Mouse (Mus musculus) CH12.LX (cell line): Measurements from ENCODE around the gene Pla2g4a. TPM values are rescaled to one million over a fixed set of nuclear protein-coding genes. Genes with fewer than 3 reads are reported as not detected.

ENCODE experiments used
- DNase-seq: peaks from one replicate; pipeline ENCODE4 v3.0.0-alpha.2; 2013; ENCODE audit errors: extremely low read depth
- H3K27ac ChIP-seq: 2 replicates; pipeline ENCODE4 v1.5.1; 2012; ENCODE audit warnings: low read depth, mild to moderate bottlenecking, control low read depth, moderate library complexity; ENCODE audit not compliant: insufficient read depth
- H3K27me3 ChIP-seq: replicated peaks from 2 replicates; pipeline ENCODE3; 2012; ENCODE audit warnings: inconsistent platforms
- H3K36me3 ChIP-seq, 2 experiments: replicated peaks in 1 of 2; 2 replicates each; pipeline versions ENCODE3 to v1.6.1; 2012; ENCODE audit warnings: inconsistent platforms in 1 of 2, low read length in 1 of 2, mild to moderate bottlenecking in 1 of 2, mixed read lengths in 1 of 2, moderate library complexity in 1 of 2; ENCODE audit not compliant: control insufficient read depth in 1 of 2, insufficient read depth in 1 of 2
- H3K4me1 ChIP-seq, 2 experiments: 2 replicates each; pipeline ENCODE4 v1.6.1; 2012; ENCODE audit warnings: inconsistent platforms in 1 of 2, moderate library complexity in 1 of 2; ENCODE audit not compliant: insufficient read depth in 2 of 2, control insufficient read depth in 1 of 2
- H3K4me2 ChIP-seq: 2 replicates; pipeline ENCODE4 v1.6.1; 2012; ENCODE audit warnings: low read depth, mild to moderate bottlenecking, control low read depth; ENCODE audit not compliant: poor library complexity, insufficient read depth, severe bottlenecking
- H3K4me3 ChIP-seq, 3 experiments: fragments of 150-350 bp in 1 of 3; sonication (generic) in 1 of 3; replicated peaks in 1 of 3; 2 replicates each; pipeline versions ENCODE3 to v1.5.1; 2011 to 2012; ENCODE audit warnings: low read depth in 2 of 3, low read length in 2 of 3, mild to moderate bottlenecking in 2 of 3, moderate library complexity in 2 of 3, control low read depth in 1 of 3, improper control_type of control experiment in 1 of 3, inconsistent platforms in 1 of 3, mixed read lengths in 1 of 3; ENCODE audit not compliant: poor library complexity in 1 of 3
- H3K79me2 ChIP-seq: replicated peaks from 2 replicates; pipeline ENCODE4 v1.6.1; 2012; ENCODE audit warnings: mild to moderate bottlenecking, moderate library complexity; ENCODE audit not compliant: control insufficient read depth, poor library complexity, insufficient read depth, severe bottlenecking; ENCODE audit errors: extremely low read depth
- H3K9ac ChIP-seq: 2 replicates; pipeline ENCODE4 v1.6.1; 2012; ENCODE audit warnings: low read depth, mild to moderate bottlenecking, control low read depth, moderate library complexity; ENCODE audit not compliant: insufficient read depth
- H3K9me3 ChIP-seq: replicated peaks from 2 replicates; pipeline ENCODE3; 2012; ENCODE audit warnings: low read length, inconsistent platforms, mixed read lengths
- CTCF ChIP-seq, 2 experiments: IDR thresholded peaks in 1 of 2; conservative IDR thresholded peaks in 1 of 2; 2 replicates each; pipeline ENCODE4 v1.5.1; 2011 to 2012; ENCODE audit warnings: low read depth in 2 of 2, low read length in 2 of 2, improper control_type of control experiment in 1 of 2, inconsistent platforms in 1 of 2, mild to moderate bottlenecking in 1 of 2, moderate library complexity in 1 of 2
- ETS1 ChIP-seq: conservative IDR thresholded peaks from 2 replicates; pipeline ENCODE4 v1.6.1; 2012; ENCODE audit warnings: low read depth, mild to moderate bottlenecking, inconsistent platforms, low read length, improper control_type of control experiment, moderate library complexity
- HCFC1 ChIP-seq: IDR thresholded peaks from 2 replicates; pipeline ENCODE4 v1.6.1; 2012; ENCODE audit warnings: low read depth, mild to moderate bottlenecking, inconsistent platforms, low read length, improper control_type of control experiment
- JUND ChIP-seq: conservative IDR thresholded peaks from 2 replicates; pipeline ENCODE4 v1.6.1; 2011; ENCODE audit warnings: low read depth, low read length, improper control_type of control experiment
- KAT2A ChIP-seq: IDR thresholded peaks from 2 replicates; pipeline ENCODE4 v1.6.1; 2012; ENCODE audit warnings: low read length, improper control_type of control experiment, inconsistent platforms; ENCODE audit not compliant: insufficient replicate concordance
- MAFK ChIP-seq: IDR thresholded peaks from 2 replicates; pipeline ENCODE4 v1.6.1; 2011; ENCODE audit warnings: low read length, improper control_type of control experiment; ENCODE audit not compliant: insufficient replicate concordance
- MEF2A ChIP-seq: IDR thresholded peaks from 2 replicates; pipeline ENCODE4 v1.6.1; 2014; ENCODE audit warnings: low read depth, mild to moderate bottlenecking, inconsistent platforms, low read length, improper control_type of control experiment, borderline replicate concordance
- NRF1 ChIP-seq: IDR thresholded peaks from 2 replicates; pipeline ENCODE4 v1.6.1; 2014; ENCODE audit warnings: low read depth, mild to moderate bottlenecking, inconsistent platforms, low read length, improper control_type of control experiment, moderate library complexity
- POLR2A ChIP-seq: IDR thresholded peaks from 2 replicates; pipeline ENCODE4 v1.6.1; 2011; ENCODE audit warnings: low read depth, mild to moderate bottlenecking, improper control_type of control experiment, low read length
- RCOR1 ChIP-seq: conservative IDR thresholded peaks from 2 replicates; pipeline ENCODE4 v1.6.1; 2012; ENCODE audit warnings: low read depth, mild to moderate bottlenecking, inconsistent platforms, low read length, improper control_type of control experiment
- SIN3A ChIP-seq: IDR thresholded peaks from 2 replicates; pipeline ENCODE4 v1.6.1; 2012; ENCODE audit warnings: low read length, improper control_type of control experiment, inconsistent platforms
- TBP ChIP-seq: conservative IDR thresholded peaks from 2 replicates; pipeline ENCODE4 v1.6.1; 2011; ENCODE audit warnings: low read depth, low read length, improper control_type of control experiment
- TCF12 ChIP-seq: IDR thresholded peaks from 2 replicates; pipeline ENCODE4 v1.6.1; 2014; ENCODE audit warnings: low read depth, mild to moderate bottlenecking, inconsistent platforms, low read length, improper control_type of control experiment
- UBTF ChIP-seq: IDR thresholded peaks from 2 replicates; pipeline ENCODE4 v1.6.1; 2012; ENCODE audit warnings: low read depth, mild to moderate bottlenecking, inconsistent platforms, low read length, improper control_type of control experiment, moderate library complexity
- USF1 ChIP-seq: IDR thresholded peaks from 2 replicates; pipeline ENCODE4 v1.6.1; 2014; ENCODE audit warnings: low read depth, mild to moderate bottlenecking, inconsistent platforms, low read length, improper control_type of control experiment
- ZC3H11A ChIP-seq: IDR thresholded peaks from 2 replicates; pipeline ENCODE4 v1.6.1; 2012; ENCODE audit warnings: low read depth, mild to moderate bottlenecking, inconsistent platforms, low read length, improper control_type of control experiment
- ZKSCAN1 ChIP-seq: IDR thresholded peaks from 2 replicates; pipeline ENCODE4 v1.6.1; 2012; ENCODE audit warnings: low read depth, inconsistent platforms, low read length, improper control_type of control experiment, borderline replicate concordance
- dilution Hi-C: fragments of 300-500 bp; cut with MboI; formaldehyde crosslinking; loops from 2 replicates; pipeline ENCODE4 v1.14.3; 2020; ENCODE audit warnings: low sequenced_read_pairs; ENCODE audit not compliant: extremely low pct_unique_long_range_greater_than_20kb, extremely low pct_ligation_motif_present
- in situ Hi-C: fragments of 300-500 bp; cut with MboI; formaldehyde crosslinking; loops from 3 replicates; pipeline ENCODE4 v1.14.3; 2019; ENCODE audit warnings: low sequenced_read_pairs, low pct_ligation_motif_present, low pct_unique_long_range_greater_than_20kb, mixed read lengths
- polyA plus RNA-seq: library from polyadenylated mRNA; unstranded; fragments of >175 nt; gene quantifications from 2 replicates; pipeline ENCODE4 v1.2.1, GENCODE M21; 2012; ENCODE audit warnings: low read depth; ENCODE audit not compliant: insufficient read length
- total RNA-seq, 2 experiments: library from RNA; depleted of rRNA; stranded (reverse); fragments of 300-350 nt in 1 of 2; fragments of >200 nt in 1 of 2; gene quantifications; 2 replicates each; pipeline ENCODE4 v1.2.3; 2012 to 2014

Pla2g4a gene
- total and polyA plus RNA-seq, 3 experiments: 3.2 to 15.6 (median 3.5) TPM

GRCm38 (mm10) chr1:150009134-150009533 is 48.0 kb upstream of the Pla2g4a start:
- Histone ChIP-seq H3K4me1 (peaks cover 0 to 2% of the 10 kb centered on the region in 2 experiments; a peak in 1 of 4 replicates), H3K4me2 (no peak overlapping the region), H3K27ac (no peak overlapping the region), H3K9ac (no peak overlapping the region), H3K36me3 (no peaks in the 10 kb centered on the region), H3K9me3 (no peaks in the 10 kb centered on the region), H3K79me2 (no peaks in the 10 kb centered on the region), H3K4me3 (no peak overlapping the region)
- DNase-seq: no peak
- in situ Hi-C loops: no loop called here
- TF ChIP-seq ZKSCAN1 (no peak), CTCF (conservative IDR thresholded peaks at IDR 0.05 in 1 of 2, IDR thresholded peaks at IDR 0.05 in 1 of 2; ENCODE audit: low read depth in 2 of 2, low read length in 2 of 2) (no peak), TBP (no peak), KAT2A (no peak), POLR2A (no peak), TCF12 (no peak), RCOR1 (no peak), MAFK (no peak)
- TF ChIP-seq, all 38 proteins: peak for 0
- no peaks in the 10 kb centered on the region for H3K27me3 ChIP-seq
- dilution Hi-C loops: no loop called here

DNA sequence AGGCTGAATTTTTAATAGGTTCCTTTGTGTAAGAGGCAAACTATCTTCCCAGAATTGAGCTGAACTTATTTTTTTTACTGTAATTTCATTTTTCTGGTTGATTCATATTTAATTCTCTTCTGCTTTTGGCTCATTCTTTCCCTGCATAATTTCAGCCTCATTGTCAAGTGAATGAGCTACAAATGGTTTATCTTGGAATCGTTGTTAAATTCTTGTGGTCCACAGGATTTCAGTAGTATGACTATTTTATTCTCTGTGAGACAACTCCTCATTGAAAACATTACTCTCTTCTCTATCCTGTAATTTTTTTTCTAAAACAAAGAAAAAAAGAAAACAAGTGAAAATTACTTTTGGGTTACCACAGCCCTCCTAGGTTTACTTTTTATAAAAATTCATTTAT is 14.5 kb upstream of the Pla2g4a start:
- H3K27ac ChIP-seq: no peak overlapping the region
- H3K4me2 ChIP-seq: no peak overlapping the region
- no peaks in the 10 kb centered on the region for H3K36me3 ChIP-seq
- in situ Hi-C loops (no loop called here), dilution Hi-C loops (no loop called here)
- H3K9ac ChIP-seq: no peak overlapping the region
- no peaks in the 10 kb centered on the region for H3K9me3 ChIP-seq
- H3K4me1 ChIP-seq: 0 out of 4 replicates have a peak, but pooled peaks cover 0 to 3% of the 10 kb centered on the region in 2 experiments
- no peaks in the 10 kb centered on the region for H3K79me2 ChIP-seq
- DNase-seq: no peak
- TF ChIP-seq RCOR1 (no peak), MEF2A (no peak), ETS1 (no peak), SIN3A (no peak), UBTF (no peak), USF1 (no peak), JUND (no peak), ZC3H11A (no peak), KAT2A (no peak), HCFC1 (no peak), NRF1 (no peak)
- H3K4me3 ChIP-seq: no peak overlapping the region
- no peaks in the 10 kb centered on the region for H3K27me3 ChIP-seq
